Mouse (Mus musculus) CH12.LX (cell line): ENCODE results near the gene Bicc1. TPM values are rescaled to one million over a fixed set of nuclear protein-coding genes. Genes with fewer than 3 reads are reported as not detected.

Experiments used
- DNase-seq: peaks from one replicate; pipeline ENCODE4 v3.0.0-alpha.2; 2013; ENCODE audit errors: extremely low read depth
- H3K27ac ChIP-seq: 2 replicates; pipeline ENCODE4 v1.5.1; 2012; ENCODE audit warnings: low read depth, mild to moderate bottlenecking, control low read depth, moderate library complexity; ENCODE audit not compliant: insufficient read depth
- H3K27me3 ChIP-seq: replicated peaks from 2 replicates; pipeline ENCODE3; 2012; ENCODE audit warnings: inconsistent platforms
- H3K36me3 ChIP-seq, 2 experiments: replicated peaks in 1 of 2; 2 replicates each; pipeline versions ENCODE3 to v1.6.1; 2012; ENCODE audit warnings: inconsistent platforms in 1 of 2, low read length in 1 of 2, mild to moderate bottlenecking in 1 of 2, mixed read lengths in 1 of 2, moderate library complexity in 1 of 2; ENCODE audit not compliant: control insufficient read depth in 1 of 2, insufficient read depth in 1 of 2
- H3K4me1 ChIP-seq, 2 experiments: 2 replicates each; pipeline ENCODE4 v1.6.1; 2012; ENCODE audit warnings: inconsistent platforms in 1 of 2, moderate library complexity in 1 of 2; ENCODE audit not compliant: insufficient read depth in 2 of 2, control insufficient read depth in 1 of 2
- H3K4me2 ChIP-seq: 2 replicates; pipeline ENCODE4 v1.6.1; 2012; ENCODE audit warnings: low read depth, mild to moderate bottlenecking, control low read depth; ENCODE audit not compliant: poor library complexity, insufficient read depth, severe bottlenecking
- H3K4me3 ChIP-seq, 3 experiments: fragments of 150-350 bp in 1 of 3; sonication (generic) in 1 of 3; replicated peaks in 1 of 3; 2 replicates each; pipeline versions ENCODE3 to v1.5.1; 2011 to 2012; ENCODE audit warnings: low read depth in 2 of 3, low read length in 2 of 3, mild to moderate bottlenecking in 2 of 3, moderate library complexity in 2 of 3, control low read depth in 1 of 3, improper control_type of control experiment in 1 of 3, inconsistent platforms in 1 of 3, mixed read lengths in 1 of 3; ENCODE audit not compliant: poor library complexity in 1 of 3
- H3K79me2 ChIP-seq: replicated peaks from 2 replicates; pipeline ENCODE4 v1.6.1; 2012; ENCODE audit warnings: mild to moderate bottlenecking, moderate library complexity; ENCODE audit not compliant: control insufficient read depth, poor library complexity, insufficient read depth, severe bottlenecking; ENCODE audit errors: extremely low read depth
- H3K9ac ChIP-seq: 2 replicates; pipeline ENCODE4 v1.6.1; 2012; ENCODE audit warnings: low read depth, mild to moderate bottlenecking, control low read depth, moderate library complexity; ENCODE audit not compliant: insufficient read depth
- H3K9me3 ChIP-seq: replicated peaks from 2 replicates; pipeline ENCODE3; 2012; ENCODE audit warnings: low read length, inconsistent platforms, mixed read lengths
- BHLHE40 ChIP-seq: IDR thresholded peaks from 2 replicates; pipeline ENCODE4 v1.6.1; 2011; ENCODE audit warnings: mild to moderate bottlenecking, low read depth, low read length, improper control_type of control experiment
- CHD1 ChIP-seq: IDR thresholded peaks from 2 replicates; pipeline ENCODE4 v1.6.1; 2012; ENCODE audit warnings: low read depth, low read length, improper control_type of control experiment, inconsistent platforms
- CHD2 ChIP-seq: IDR thresholded peaks from 2 replicates; pipeline ENCODE4 v1.6.1; 2011; ENCODE audit warnings: low read length, improper control_type of control experiment
- CTCF ChIP-seq, 2 experiments: IDR thresholded peaks in 1 of 2; conservative IDR thresholded peaks in 1 of 2; 2 replicates each; pipeline ENCODE4 v1.5.1; 2011 to 2012; ENCODE audit warnings: low read depth in 2 of 2, low read length in 2 of 2, improper control_type of control experiment in 1 of 2, inconsistent platforms in 1 of 2, mild to moderate bottlenecking in 1 of 2, moderate library complexity in 1 of 2
- E2F4 ChIP-seq: IDR thresholded peaks from 2 replicates; pipeline ENCODE4 v1.6.1; 2011; ENCODE audit warnings: low read depth, low read length, improper control_type of control experiment; ENCODE audit not compliant: insufficient replicate concordance
- EP300 ChIP-seq: IDR thresholded peaks from 2 replicates; pipeline ENCODE4 v1.6.1; 2011; ENCODE audit warnings: low read length, improper control_type of control experiment
- ETS1 ChIP-seq: conservative IDR thresholded peaks from 2 replicates; pipeline ENCODE4 v1.6.1; 2012; ENCODE audit warnings: low read depth, mild to moderate bottlenecking, inconsistent platforms, low read length, improper control_type of control experiment, moderate library complexity
- HCFC1 ChIP-seq: IDR thresholded peaks from 2 replicates; pipeline ENCODE4 v1.6.1; 2012; ENCODE audit warnings: low read depth, mild to moderate bottlenecking, inconsistent platforms, low read length, improper control_type of control experiment
- JUND ChIP-seq: conservative IDR thresholded peaks from 2 replicates; pipeline ENCODE4 v1.6.1; 2011; ENCODE audit warnings: low read depth, low read length, improper control_type of control experiment
- KAT2A ChIP-seq: IDR thresholded peaks from 2 replicates; pipeline ENCODE4 v1.6.1; 2012; ENCODE audit warnings: low read length, improper control_type of control experiment, inconsistent platforms; ENCODE audit not compliant: insufficient replicate concordance
- MAFK ChIP-seq: IDR thresholded peaks from 2 replicates; pipeline ENCODE4 v1.6.1; 2011; ENCODE audit warnings: low read length, improper control_type of control experiment; ENCODE audit not compliant: insufficient replicate concordance
- MAX ChIP-seq: IDR thresholded peaks from 2 replicates; pipeline ENCODE4 v1.6.1; 2011; ENCODE audit warnings: low read length, improper control_type of control experiment
- MAZ ChIP-seq: IDR thresholded peaks from 2 replicates; pipeline ENCODE4 v1.6.1; 2012; ENCODE audit warnings: low read depth, mild to moderate bottlenecking, inconsistent platforms, low read length, improper control_type of control experiment, moderate library complexity
- MEF2A ChIP-seq: IDR thresholded peaks from 2 replicates; pipeline ENCODE4 v1.6.1; 2014; ENCODE audit warnings: low read depth, mild to moderate bottlenecking, inconsistent platforms, low read length, improper control_type of control experiment, borderline replicate concordance
- MXI1 ChIP-seq: IDR thresholded peaks from 2 replicates; pipeline ENCODE4 v1.6.1; 2011; ENCODE audit warnings: mild to moderate bottlenecking, low read depth, low read length, improper control_type of control experiment
- MYC ChIP-seq: IDR thresholded peaks from 2 replicates; pipeline ENCODE4 v1.6.1; 2011; ENCODE audit warnings: low read depth, mild to moderate bottlenecking, improper control_type of control experiment, low read length
- PAX5 ChIP-seq: IDR thresholded peaks from 2 replicates; pipeline ENCODE4 v1.6.1; 2012; ENCODE audit warnings: low read length, inconsistent platforms, mixed read lengths
- RAD21 ChIP-seq: IDR thresholded peaks from 2 replicates; pipeline ENCODE4 v1.6.1; 2011; ENCODE audit warnings: low read depth, mild to moderate bottlenecking, low read length, improper control_type of control experiment, moderate library complexity
- RCOR1 ChIP-seq: conservative IDR thresholded peaks from 2 replicates; pipeline ENCODE4 v1.6.1; 2012; ENCODE audit warnings: low read depth, mild to moderate bottlenecking, inconsistent platforms, low read length, improper control_type of control experiment
- SMC3 ChIP-seq: IDR thresholded peaks from 2 replicates; pipeline ENCODE4 v1.6.1; 2011; ENCODE audit warnings: low read depth, low read length, improper control_type of control experiment
- TBP ChIP-seq: conservative IDR thresholded peaks from 2 replicates; pipeline ENCODE4 v1.6.1; 2011; ENCODE audit warnings: low read depth, low read length, improper control_type of control experiment
- TCF12 ChIP-seq: IDR thresholded peaks from 2 replicates; pipeline ENCODE4 v1.6.1; 2014; ENCODE audit warnings: low read depth, mild to moderate bottlenecking, inconsistent platforms, low read length, improper control_type of control experiment
- UBTF ChIP-seq: IDR thresholded peaks from 2 replicates; pipeline ENCODE4 v1.6.1; 2012; ENCODE audit warnings: low read depth, mild to moderate bottlenecking, inconsistent platforms, low read length, improper control_type of control experiment, moderate library complexity
- USF1 ChIP-seq: IDR thresholded peaks from 2 replicates; pipeline ENCODE4 v1.6.1; 2014; ENCODE audit warnings: low read depth, mild to moderate bottlenecking, inconsistent platforms, low read length, improper control_type of control experiment
- ZC3H11A ChIP-seq: IDR thresholded peaks from 2 replicates; pipeline ENCODE4 v1.6.1; 2012; ENCODE audit warnings: low read depth, mild to moderate bottlenecking, inconsistent platforms, low read length, improper control_type of control experiment
- ZNF384 ChIP-seq: IDR thresholded peaks from 2 replicates; pipeline ENCODE4 v1.6.1; 2012; ENCODE audit warnings: low read depth, low read length, improper control_type of control experiment, inconsistent platforms
- dilution Hi-C: fragments of 300-500 bp; cut with MboI; formaldehyde crosslinking; loops from 2 replicates; pipeline ENCODE4 v1.14.3; 2020; ENCODE audit warnings: low sequenced_read_pairs; ENCODE audit not compliant: extremely low pct_unique_long_range_greater_than_20kb, extremely low pct_ligation_motif_present
- in situ Hi-C: fragments of 300-500 bp; cut with MboI; formaldehyde crosslinking; loops from 3 replicates; pipeline ENCODE4 v1.14.3; 2019; ENCODE audit warnings: low sequenced_read_pairs, low pct_ligation_motif_present, low pct_unique_long_range_greater_than_20kb, mixed read lengths
- polyA plus RNA-seq: library from polyadenylated mRNA; unstranded; fragments of >175 nt; gene quantifications from 2 replicates; pipeline ENCODE4 v1.2.1, GENCODE M21; 2012; ENCODE audit warnings: low read depth; ENCODE audit not compliant: insufficient read length
- total RNA-seq, 2 experiments: library from RNA; depleted of rRNA; stranded (reverse); fragments of 300-350 nt in 1 of 2; fragments of >200 nt in 1 of 2; gene quantifications; 2 replicates each; pipeline ENCODE4 v1.2.3; 2012 to 2014

Gene Bicc1
- total and polyA plus RNA-seq, 3 experiments, result not detected

- in situ Hi-C loops, result no loop called here
- TF ChIP-seq MEF2A (no peak), MXI1 (no peak), HCFC1 (no peak), ZNF384 (no peak), USF1 (no peak), PAX5 (no peak), KAT2A (no peak), TBP (no peak), ETS1 (no peak), RAD21 (no peak), CTCF (conservative IDR thresholded peaks at IDR 0.05 in 1 of 2, IDR thresholded peaks at IDR 0.05 in 1 of 2; ENCODE audit: low read depth in 2 of 2, low read length in 2 of 2) (no peak)
- no peak overlapping the region for H3K4me3 ChIP-seq
Observed at GRCm38 (mm10) chr10:70921481-70921880, 238.0 kb downstream of the Bicc1 start.

GRCm38 (mm10) chr10:70919851-70920250 lies 239.6 kb downstream of the Bicc1 start:
- Histone ChIP-seq H3K79me2 (no peaks in the 10 kb centered on the region), H3K9me3 (peaks cover 64% of the 10 kb centered on the region), H3K36me3 (no peaks in the 10 kb centered on the region), H3K27ac (no peak overlapping the region), H3K4me3 (no peak overlapping the region), H3K4me2 (no peak overlapping the region), H3K9ac (no peak overlapping the region), H3K4me1 (no peaks in the 10 kb centered on the region), H3K27me3 (no peaks in the 10 kb centered on the region)
- dilution Hi-C loops (no loop called here), in situ Hi-C loops (no loop called here)
- DNase-seq, result no peak
- TF ChIP-seq MXI1 (no peak), EP300 (no peak), ZC3H11A (no peak), E2F4 (no peak), USF1 (no peak), MAZ (no peak)

More at GRCm38 (mm10) chr10:70921481-70921880, 238.0 kb downstream of the Bicc1 start:
- H3K9me3 ChIP-seq, result peaks cover 64% of the 10 kb centered on the region
- no peak overlapping the region for H3K9ac ChIP-seq
- no peaks in the 10 kb centered on the region for H3K27me3 ChIP-seq
- no peak for DNase-seq
- H3K4me2 ChIP-seq, result no peak overlapping the region
- H3K27ac ChIP-seq, result no peak overlapping the region
- no peaks in the 10 kb centered on the region for H3K79me2 ChIP-seq
- dilution Hi-C loops, result no loop called here
- no peaks in the 10 kb centered on the region for H3K4me1 ChIP-seq
- H3K36me3 ChIP-seq, result no peaks in the 10 kb centered on the region

GRCm38 (mm10) chr10:70919031-70919663 lies 240.4 kb downstream of the Bicc1 start:
- no peak overlapping the region for H3K4me2 ChIP-seq
- no peak overlapping the region for H3K4me3 ChIP-seq
- in situ Hi-C loops, result no loop called here
- H3K79me2 ChIP-seq, result no peaks in the 10 kb centered on the region
- no peaks in the 10 kb centered on the region for H3K36me3 ChIP-seq
- no peaks in the 10 kb centered on the region for H3K4me1 ChIP-seq
- H3K9ac ChIP-seq, result no peak overlapping the region
- peaks cover 66% of the 10 kb centered on the region for H3K9me3 ChIP-seq
- H3K27me3 ChIP-seq, result no peaks in the 10 kb centered on the region
- no peak overlapping the region for H3K27ac ChIP-seq
- dilution Hi-C loops, result no loop called here
- no peak for DNase-seq
- TF ChIP-seq ZNF384 (no peak), TBP (no peak), MYC (no peak), RCOR1 (no peak), MXI1 (no peak), MAFK (no peak), PAX5 (no peak), CHD1 (no peak), TCF12 (no peak), JUND (no peak), MAX (no peak), UBTF (no peak), CHD2 (no peak), BHLHE40 (no peak), EP300 (no peak), RAD21 (no peak), MEF2A (no peak), SMC3 (no peak)
